Comparison of ENCODE assay signal across 34 mouse cellular contexts in genomic region chr5:114563994-114564393, GRCm38 (mm10). TPM values are rescaled to one million over a fixed set of nuclear protein-coding genes. Genes with fewer than 3 reads are reported as not detected.
"Had no signal": no experiment of that assay in that cellular context is flagged by ENCODE, and none has a peak within 500 bp of the region (broad histone marks: within the 10 kb centered on the region; RNA-seq: fewer than 3 reads in every experiment).

No protein-coding gene starts in this region.

- H3K9ac ChIP-seq: heart, embryonic 12.5 days; heart, embryonic 13.5 days; heart, embryonic 15.5 days; hindbrain, embryonic 12.5 days; hindbrain, embryonic 13.5 days; hindbrain, embryonic 14.5 days; hindbrain, embryonic 15.5 days; intestine, embryonic 15.5 days; kidney, embryonic 15.5 days had no signal

- ATAC-seq: hindbrain, embryonic 16.5 days; hindbrain, postnatal 0 days; inflammation-experienced regulatory T-cells, adult 6 months; intestine, embryonic 15.5 days; intestine, postnatal 0 days had no signal

- DNase-seq: heart, postnatal 10 days; heart, postnatal 14 days; heart, postnatal 36 days; heart, postnatal 4 days; kidney, adult 11 months; kidney, adult 18-20 months; kidney, adult 2 months; kidney, adult 8-10 months; kidney, adult 9 months; kidney, postnatal 10 days; kidney, postnatal 14 days; kidney, postnatal 25 days; kidney, postnatal 36 days; kidney, postnatal 4 days; layer of hippocampus, adult 9-11 months; layer of hippocampus, postnatal 36 days had no signal

- H3K9me3 ChIP-seq: heart, embryonic 15.5 days; hindbrain, embryonic 13.5 days; hindbrain, embryonic 15.5 days had no signal

- H3K27ac ChIP-seq: heart, embryonic 10.5 days; heart, embryonic 13.5 days; heart, embryonic 15.5 days; hindbrain, embryonic 12.5 days; hindbrain, embryonic 13.5 days; hindbrain, embryonic 14.5 days; hindbrain, embryonic 15.5 days; hindbrain, postnatal 0 days; intestine, embryonic 15.5 days; kidney, embryonic 15.5 days; kidney, postnatal 0 days; left cerebral cortex, adult 2 months had no signal

- H3K4me2 ChIP-seq: heart, embryonic 11.5 days; heart, embryonic 12.5 days; heart, embryonic 13.5 days; heart, embryonic 15.5 days; hindbrain, embryonic 12.5 days; hindbrain, embryonic 13.5 days; hindbrain, embryonic 14.5 days; hindbrain, embryonic 15.5 days; intestine, embryonic 15.5 days; kidney, embryonic 15.5 days had no signal

- H3K36me3 ChIP-seq: heart, embryonic 10.5 days; heart, embryonic 12.5 days; heart, embryonic 13.5 days; heart, embryonic 15.5 days; hindbrain, embryonic 10.5 days; hindbrain, embryonic 12.5 days; hindbrain, embryonic 13.5 days; hindbrain, embryonic 15.5 days; intestine, embryonic 15.5 days; kidney, embryonic 15.5 days had no signal

- H3K4me3 ChIP-seq: heart, embryonic 10.5 days; heart, embryonic 12.5 days; heart, embryonic 13.5 days; heart, embryonic 15.5 days; hindbrain, embryonic 10.5 days; hindbrain, embryonic 12.5 days; hindbrain, embryonic 13.5 days; hindbrain, embryonic 15.5 days; intestine, embryonic 15.5 days; kidney, embryonic 15.5 days; left cerebral cortex, adult 2 months had no signal

- H3K27me3 ChIP-seq: hindbrain, embryonic 15.5 days; intestine, embryonic 15.5 days had no signal

RNA-seq across cellular contexts. Expression of gene Fam222a, which starts 3.8 kb away (rescaled TPM):
- polyA plus RNA-seq: inflammation-experienced regulatory T-cells, adult 6 months had no signal
